Mouse (Mus musculus) stomach, postnatal 0 days (tissue): Measurements from ENCODE around the gene Naaladl2.

Source experiments
- CTCF ChIP-seq: IDR thresholded peaks from 2 replicates; pipeline ENCODE4 v1.5.1; 2016; ENCODE audit warnings: antibody characterized with exemption, low read depth, mild to moderate bottlenecking, moderate library complexity
- EP300 ChIP-seq: optimal IDR thresholded peaks from 2 replicates; pipeline ENCODE3; 2016; ENCODE audit warnings: antibody characterized with exemption

DNA sequence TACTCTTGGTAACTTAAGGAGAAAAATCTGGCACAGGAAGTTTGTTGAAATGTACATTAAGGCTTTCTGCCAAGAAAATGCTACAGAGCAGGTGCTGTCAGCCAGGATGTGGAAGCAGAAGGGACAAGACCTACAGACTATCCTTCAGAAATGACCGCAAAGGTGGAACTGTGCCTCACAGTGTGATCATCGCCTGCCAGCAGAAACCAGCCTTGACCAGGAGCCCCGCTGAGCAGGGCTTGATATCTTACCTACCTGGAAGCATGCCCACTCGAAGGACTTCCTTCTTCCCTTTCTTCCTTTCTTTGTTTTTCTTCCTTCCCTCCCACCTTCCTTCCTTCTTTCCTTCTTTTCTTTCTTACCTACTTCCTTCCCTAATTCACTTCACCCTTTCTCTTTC lies 69.8 kb downstream of the Naaladl2 start:
- TF ChIP-seq EP300 = no peak
- no peak for TF ChIP-seq CTCF
